14 mouse cellular contexts compared by ENCODE assay signal in genomic region chr8:84070667-84071066, GRCm38 (mm10). TPM values are rescaled to one million over a fixed set of nuclear protein-coding genes. Genes with fewer than 3 reads are reported as not detected.
DNase-seq lines count a peak whose midpoint lies in the region; ATAC-seq lines count a peak whose summit lies in the region.
"Had no signal": no experiment of that assay in that cellular context is flagged by ENCODE, and none has a peak within 500 bp of the region (broad histone marks: within the 10 kb centered on the region; RNA-seq: fewer than 3 reads in every experiment).

No protein-coding gene starts in this region.

- peak; percentile 49 for DNase-seq in gastrocnemius, postnatal 25 days
- DNase-seq in gastrocnemius, postnatal 14 days: no peak
- DNase-seq in right cerebral cortex, adult 2 months (ENCODE audit: low spot score in 2 of 2): peak; percentile 57 to 63
- no peak for DNase-seq in right cerebral cortex, postnatal 14 days
- peak; percentile 67 to 71 for DNase-seq in layer of hippocampus, postnatal 36 days
- DNase-seq in adrenal gland, adult 18-20 months (ENCODE audit: low spot score in 2 of 2): no peak
- DNase-seq: kidney, adult 2 months had no signal

- ATAC-seq in erythroid progenitor cell, adult 5-6 weeks (replicated peaks; ENCODE audit: low FRiP score, poor library complexity, severe bottlenecking): no peak
- no peak for ATAC-seq in inflammation-experienced regulatory T-cells, adult 6 months
- ATAC-seq: CD4-positive, CD25-positive, alpha-beta regulatory T cell, adult 4 months had no signal

- intact Hi-C loops in gastrocnemius, postnatal 14 days (cut with DNase I; ENCODE audit: low total_unique reads): no loop called here

RNA-seq across cellular contexts. Expression of gene Rfx1, which starts 4.0 kb away (rescaled TPM):
- 1 to 10 TPM; 3.6 to 4.4 TPM for total RNA-seq in gastrocnemius, postnatal 25 days (2021)
- total RNA-seq in gastrocnemius, postnatal 14 days (2021): 1 to 10 TPM; 5.2 to 5.9 TPM
- 10 to 100 TPM; 24.0 to 30.9 TPM for total RNA-seq in layer of hippocampus, postnatal 36 days (2021)
- total RNA-seq in erythroid progenitor cell, adult 5-6 weeks (2015; ENCODE audit: low replicate concordance): 7.2 and 14.7 TPM in 2 replicates
- total RNA-seq in erythroid progenitor cell, adult 5-6 weeks (2017; ENCODE audit: low replicate concordance): 2.5 and 8.5 TPM in 2 replicates
- 10 to 100 TPM; 17.1 to 20.3 TPM for total RNA-seq in adrenal gland, adult 18-20 months (2021)
- polyA plus RNA-seq in inflammation-experienced regulatory T-cells, adult 6 months (2017; shearing (Covaris generic)): 10 to 100 TPM in 2 of 3 experiments, 1 to 10 TPM in 1; 9.4 to 13.2 (median 13.2) TPM

RNA-seq across cellular contexts. Expression of gene Gm10643, which starts 5.7 kb away (rescaled TPM):
- total RNA-seq in gastrocnemius, postnatal 25 days (2021): 1 to 10 TPM; 1.3 to 1.6 TPM
- 1 to 10 TPM; 2.6 TPM for total RNA-seq in gastrocnemius, postnatal 14 days (2021)
- total RNA-seq in layer of hippocampus, postnatal 36 days (2021): 1 to 10 TPM; 4.2 to 4.4 TPM
- total RNA-seq in erythroid progenitor cell, adult 5-6 weeks (2015; ENCODE audit: low replicate concordance): 1.1 TPM in 1 of 2 replicates, not detected in the other
- total RNA-seq in erythroid progenitor cell, adult 5-6 weeks (2017; ENCODE audit: low replicate concordance): 0.77 and 1.2 TPM in 2 replicates
- 1 to 10 TPM; 2.5 to 2.6 TPM for total RNA-seq in adrenal gland, adult 18-20 months (2021)
- 1 to 10 TPM in 1 of 3 experiments, under 1 TPM in 2; 0.53 to 1.4 (median 0.91) TPM for polyA plus RNA-seq in inflammation-experienced regulatory T-cells, adult 6 months (2017; shearing (Covaris generic))

RNA-seq across cellular contexts. Expression of gene Rln3, which starts 25.9 kb away (rescaled TPM):
- not detected for total RNA-seq in gastrocnemius, postnatal 25 days (2021)
- total RNA-seq in gastrocnemius, postnatal 14 days (2021): not detected
- not detected for total RNA-seq in layer of hippocampus, postnatal 36 days (2021)
- total RNA-seq in erythroid progenitor cell, adult 5-6 weeks (2015; ENCODE audit: low replicate concordance): not detected in 2 replicates
- total RNA-seq in erythroid progenitor cell, adult 5-6 weeks (2017; ENCODE audit: low replicate concordance): not detected in 2 replicates
- total RNA-seq in adrenal gland, adult 18-20 months (2021): not detected
- polyA plus RNA-seq in inflammation-experienced regulatory T-cells, adult 6 months (2017; shearing (Covaris generic)): 10 to 100 TPM; 21.2 to 34.2 (median 31.9) TPM
- total RNA-seq: heart, postnatal 36 days; monocyte, adult 5-6 weeks had no signal
- polyA plus RNA-seq: limb, embryonic 11.5 days; lung, embryonic 16.5 days had no signal

RNA-seq across cellular contexts. Expression of gene Il27ra, which starts 28.3 kb away (rescaled TPM):
- 1 to 10 TPM in 1 of 2 experiments, under 1 TPM in 1; 0.69 to 1.2 TPM for total RNA-seq in gastrocnemius, postnatal 25 days (2021)
- total RNA-seq in gastrocnemius, postnatal 14 days (2021): 1 to 10 TPM in 1 of 2 experiments, under 1 TPM in 1; 0.84 to 1.1 TPM
- 1 to 10 TPM; 2.3 to 2.9 TPM for total RNA-seq in layer of hippocampus, postnatal 36 days (2021)
- total RNA-seq in erythroid progenitor cell, adult 5-6 weeks (2015; ENCODE audit: low replicate concordance): 1.4 TPM in 1 of 2 replicates, not detected in the other
- 0.51 and 0.61 TPM in 2 replicates for total RNA-seq in erythroid progenitor cell, adult 5-6 weeks (2017; ENCODE audit: low replicate concordance)
- 1 to 10 TPM; 1.7 to 1.9 TPM for total RNA-seq in adrenal gland, adult 18-20 months (2021)
- 100 to 1,000 TPM; 188 to 350 (median 272) TPM for polyA plus RNA-seq in inflammation-experienced regulatory T-cells, adult 6 months (2017; shearing (Covaris generic))

RNA-seq across cellular contexts. Expression of gene Dcaf15, which starts 33.9 kb away (rescaled TPM):
- 1 to 10 TPM; 3.9 to 5.3 TPM for total RNA-seq in gastrocnemius, postnatal 25 days (2021)
- 1 to 10 TPM; 5.8 to 7.1 TPM for total RNA-seq in gastrocnemius, postnatal 14 days (2021)
- total RNA-seq in layer of hippocampus, postnatal 36 days (2021): 10 to 100 TPM; 16.7 to 20.9 TPM
- total RNA-seq in erythroid progenitor cell, adult 5-6 weeks (2015; ENCODE audit: low replicate concordance): 8.8 and 17.7 TPM in 2 replicates
- 11.9 and 13.6 TPM in 2 replicates for total RNA-seq in erythroid progenitor cell, adult 5-6 weeks (2017; ENCODE audit: low replicate concordance)
- 10 to 100 TPM; 13.2 to 16.1 TPM for total RNA-seq in adrenal gland, adult 18-20 months (2021)
- 10 to 100 TPM; 16.6 to 20.0 (median 18.6) TPM for polyA plus RNA-seq in inflammation-experienced regulatory T-cells, adult 6 months (2017; shearing (Covaris generic))

Comparison
In these comparisons a context has a peak if more than half of its experiments do, and no peak if none do; other contexts are left out.
1. DNase-seq: peak in gastrocnemius, postnatal 25 days (single experiment), right cerebral cortex, adult 2 months (2 of 2) and layer of hippocampus, postnatal 36 days (2 of 2); none in gastrocnemius, postnatal 14 days (single experiment), right cerebral cortex, postnatal 14 days (single experiment) and adrenal gland, adult 18-20 months (0 of 2).